Mouse (Mus musculus) embryonic facial prominence, embryonic 14.5 days (tissue): ENCODE results near the gene Kcnh7. TPM values are rescaled to one million over a fixed set of nuclear protein-coding genes. Genes with fewer than 3 reads are reported as not detected.
"Not testable (repeated sequence)": the region's sequence is repeated elsewhere in the genome, so short reads cannot be mapped to it uniquely, and the experiment has no call there.

ENCODE experiments used
- ATAC-seq: fragments of 200-750 bp; cut with Nextera tagmentation; 2 replicates; pipeline ENCODE4 v1.8.0; 2017; ENCODE audit warnings: low read depth, moderate number of reproducible peaks, moderate TSS enrichment
- DNase-seq: peaks from one replicate; pipeline ENCODE4 v3.0.0-alpha.2; 2015; ENCODE audit warnings: low spot score
- H3K27ac ChIP-seq: fragments of 300-500 bp; sonication (generic); replicated peaks from 2 replicates; pipeline ENCODE4 v1.5.1; 2014; ENCODE audit warnings: low read depth, mild to moderate bottlenecking, low read length, moderate library complexity
- H3K27me3 ChIP-seq: fragments of 300-500 bp; sonication (generic); replicated peaks from 2 replicates; pipeline ENCODE4 v1.6.1; 2014; ENCODE audit warnings: low read length; ENCODE audit not compliant: control insufficient read depth, insufficient read depth
- H3K36me3 ChIP-seq: fragments of 300-500 bp; sonication (generic); 2 replicates; pipeline ENCODE4 v1.6.1; 2014; ENCODE audit warnings: low read length, mixed read lengths; ENCODE audit not compliant: control insufficient read depth, insufficient read depth
- H3K4me1 ChIP-seq: fragments of 300-500 bp; sonication (generic); 2 replicates; pipeline ENCODE4 v1.6.1; 2014; ENCODE audit warnings: antibody characterized with exemption, low read length; ENCODE audit not compliant: control insufficient read depth, insufficient read depth
- H3K4me2 ChIP-seq: fragments of 300-500 bp; sonication (generic); 2 replicates; pipeline ENCODE4 v1.6.1; 2014; ENCODE audit warnings: low read depth, mild to moderate bottlenecking, low read length, moderate library complexity, mixed read lengths
- H3K4me3 ChIP-seq: fragments of 300-500 bp; sonication (generic); 2 replicates; pipeline ENCODE4 v1.5.1; 2014; ENCODE audit warnings: low read depth, mild to moderate bottlenecking, low read length
- H3K9ac ChIP-seq: fragments of 300-500 bp; sonication (generic); 2 replicates; pipeline ENCODE4 v1.6.1; 2014; ENCODE audit warnings: low read depth, mild to moderate bottlenecking, low read length, moderate library complexity, mixed read lengths
- H3K9me3 ChIP-seq: fragments of 300-500 bp; sonication (generic); 2 replicates; pipeline ENCODE4 v1.6.1; 2016; ENCODE audit warnings: low read length; ENCODE audit not compliant: control insufficient read depth
- WGBS: fragments of 180-500 bp; shearing (Covaris S2); extraction: QIAGEN DNeasy Blood & Tissue Kit; methylation state at CpG from one replicate; pipeline ENCODE4 v1.1.7; 2014; 5-methylcytosine and 5-hydroxymethylcytosine counted together
- polyA plus RNA-seq: library from polyadenylated mRNA; unstranded; fragments of >200 nt; fragmentation: Nextera tagmentation; extraction: Ambion mirVana; gene quantifications from 2 replicates; pipeline ENCODE4 v1.2.1, GENCODE M21; 2014

The Kcnh7 gene
- polyA plus RNA-seq, 1 experiment from 2014 or later = 0.72 TPM

DNA sequence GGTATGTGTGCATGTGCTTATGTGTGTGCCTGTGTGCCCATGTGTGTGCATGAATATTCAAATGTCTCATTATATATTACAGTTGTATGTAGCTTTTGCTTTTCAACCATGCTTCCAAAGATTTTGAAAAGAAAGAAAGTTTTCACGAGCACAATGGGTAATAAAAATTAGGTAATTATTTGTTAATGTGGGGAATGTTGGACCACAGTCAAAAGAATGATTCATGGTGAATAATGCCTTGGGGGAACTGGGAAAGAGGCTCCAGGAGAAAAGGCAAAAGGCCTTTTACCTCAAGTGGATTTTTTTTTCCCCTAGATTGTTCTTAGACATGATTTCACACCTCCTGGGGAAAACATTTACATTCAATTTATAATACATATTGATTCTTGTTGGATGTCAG, 458.1 kb downstream of the Kcnh7 start:
- DNase-seq (no peak), ATAC-seq (no peak)
- H3K4me3 ChIP-seq = no peak overlapping the region
- no peaks in the 10 kb centered on the region for H3K27me3 ChIP-seq
- H3K9me3 ChIP-seq = no peaks in the 10 kb centered on the region
- 48% methylated on average over 1 of the region's 1 CpGs for WGBS
- no peak overlapping the region for H3K27ac ChIP-seq
- H3K4me1 ChIP-seq = no peaks in the 10 kb centered on the region
- H3K36me3 ChIP-seq = no peaks in the 10 kb centered on the region
- H3K4me2 ChIP-seq = no peak overlapping the region
- H3K9ac ChIP-seq = no peak overlapping the region

DNA sequence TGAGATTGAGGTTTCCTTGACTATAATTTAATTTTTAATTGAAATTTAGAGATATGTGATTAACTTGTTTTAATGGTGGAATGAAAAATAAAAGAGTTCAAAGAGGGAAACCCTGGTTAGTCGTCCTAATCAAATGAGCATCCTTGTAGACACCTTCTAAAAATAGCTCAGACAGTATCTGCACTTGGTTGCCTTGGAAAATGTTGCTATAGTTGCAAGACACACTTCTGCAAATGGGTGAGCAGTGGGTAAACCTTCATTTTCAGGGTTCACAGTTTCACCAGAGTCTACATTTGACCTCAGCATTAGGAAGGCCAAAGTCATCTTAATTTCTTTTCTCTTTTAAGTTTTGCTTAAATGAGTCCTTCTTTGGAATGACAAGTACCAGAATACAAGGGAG, 465.7 kb downstream of the Kcnh7 start:
- no peaks in the 10 kb centered on the region for H3K9me3 ChIP-seq
- H3K27me3 ChIP-seq = no peaks in the 10 kb centered on the region
- DNase-seq = no peak
- no peaks in the 10 kb centered on the region for H3K36me3 ChIP-seq
- H3K4me1 ChIP-seq = no peaks in the 10 kb centered on the region
- no peak for ATAC-seq
- H3K9ac ChIP-seq = no peak overlapping the region
- 51% methylated on average over 1 of the region's 1 CpGs for WGBS
- no peak overlapping the region for H3K4me2 ChIP-seq
- H3K27ac ChIP-seq = no peak overlapping the region
- H3K4me3 ChIP-seq = no peak overlapping the region

DNA sequence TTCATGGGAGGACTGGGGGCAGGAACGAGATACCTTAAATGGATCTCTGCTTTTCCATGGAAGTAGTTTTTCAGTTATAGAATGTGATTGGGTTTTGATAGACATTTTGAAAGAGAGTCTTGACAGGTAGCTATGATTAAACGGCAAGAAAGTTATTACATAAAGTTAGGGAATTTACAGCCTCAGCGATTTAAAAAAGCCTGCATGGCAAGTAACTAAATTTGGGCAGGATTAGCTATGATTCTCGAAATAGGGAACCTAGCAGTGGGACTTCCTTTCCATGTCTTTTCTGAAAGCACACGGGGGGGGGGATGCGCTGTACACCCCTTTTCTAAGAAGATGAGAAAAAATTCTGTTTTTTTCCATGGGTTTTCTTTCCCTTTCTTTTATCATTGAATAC, 466.8 kb downstream of the Kcnh7 start:
- Histone ChIP-seq H3K4me3 (no peak overlapping the region), H3K4me1 (no peaks in the 10 kb centered on the region), H3K27ac (no peak overlapping the region), H3K27me3 (no peaks in the 10 kb centered on the region), H3K9me3 (no peaks in the 10 kb centered on the region), H3K4me2 (no peak overlapping the region), H3K9ac (no peak overlapping the region), H3K36me3 (no peaks in the 10 kb centered on the region)
- WGBS = 77% methylated on average over 6 of the region's 6 CpGs
- no peak for ATAC-seq
- no peak for DNase-seq

DNA sequence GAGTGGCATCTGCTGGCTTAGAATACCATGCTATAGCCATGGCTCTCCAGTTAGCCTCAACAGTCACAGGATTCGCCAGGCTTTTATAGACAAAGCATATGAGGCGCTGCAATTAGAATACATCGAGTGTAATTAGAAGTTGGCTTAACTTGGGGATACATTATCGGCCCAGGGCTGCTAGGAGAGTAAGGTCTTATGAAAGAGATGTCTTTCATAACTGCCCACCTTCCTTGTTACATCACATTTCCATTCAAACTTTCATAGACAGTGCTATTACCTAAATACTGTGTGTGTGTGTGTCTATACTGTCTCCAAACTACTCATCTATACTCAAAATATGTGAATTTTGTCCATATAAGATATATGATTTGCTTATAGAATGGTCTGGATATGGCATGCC, 468.8 kb downstream of the Kcnh7 start:
- H3K9me3 ChIP-seq = no peaks in the 10 kb centered on the region
- H3K27ac ChIP-seq = no peak overlapping the region
- no peak for DNase-seq
- H3K27me3 ChIP-seq = no peaks in the 10 kb centered on the region
- H3K9ac ChIP-seq = no peak overlapping the region
- no peak overlapping the region for H3K4me2 ChIP-seq
- H3K36me3 ChIP-seq = no peaks in the 10 kb centered on the region
- no peak overlapping the region for H3K4me3 ChIP-seq
- no peaks in the 10 kb centered on the region for H3K4me1 ChIP-seq
- ATAC-seq = no peak
- WGBS = 90% methylated on average over 4 of the region's 4 CpGs

DNA sequence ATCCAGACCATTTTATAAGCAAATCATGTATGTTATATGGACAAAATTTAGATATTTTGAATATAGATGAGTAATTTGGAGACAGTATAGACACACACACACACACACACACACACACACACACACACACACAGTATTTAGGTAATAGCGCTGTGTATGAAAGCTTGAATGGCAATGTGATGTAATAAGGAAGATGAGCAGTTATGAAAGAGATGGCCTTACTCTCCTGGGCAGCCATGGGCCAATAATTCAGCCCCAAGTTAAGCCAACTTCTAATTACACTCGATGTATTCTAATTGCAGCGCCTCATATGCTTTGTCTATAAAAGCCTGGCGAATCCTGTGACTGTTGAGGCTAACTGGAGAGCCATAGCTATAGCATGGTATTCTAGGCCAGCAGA, 469.7 kb downstream of the Kcnh7 start:
- 85% methylated on average over 4 of the region's 4 CpGs for WGBS
- ATAC-seq, H3K36me3 ChIP-seq, H3K4me1 ChIP-seq, DNase-seq, H3K4me2 ChIP-seq, H3K4me3 ChIP-seq, H3K9ac ChIP-seq, H3K27me3 ChIP-seq, H3K9me3 ChIP-seq, H3K27ac ChIP-seq: not testable (repeated sequence)

DNA sequence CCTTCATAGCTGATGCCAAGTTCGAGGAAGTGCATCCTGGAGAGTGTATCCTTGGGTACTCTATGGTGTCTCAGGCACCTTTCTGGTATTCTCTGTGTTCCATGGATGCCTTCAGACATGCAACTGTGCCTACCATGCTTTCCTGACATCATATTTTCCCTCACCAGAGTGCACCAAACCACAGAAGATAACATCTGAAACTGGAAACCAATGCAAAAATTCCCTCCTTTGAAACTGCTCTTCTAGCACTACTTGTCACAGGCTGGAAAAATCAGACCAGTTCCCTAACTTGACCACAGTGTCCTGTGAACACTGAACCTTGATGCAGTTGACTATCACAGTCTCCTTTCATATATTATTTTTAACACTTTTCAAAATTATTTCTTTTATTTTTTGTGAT, 474.5 kb downstream of the Kcnh7 start:
- no peak overlapping the region for H3K9ac ChIP-seq
- no peak for ATAC-seq
- no peaks in the 10 kb centered on the region for H3K36me3 ChIP-seq
- no peaks in the 10 kb centered on the region for H3K27me3 ChIP-seq
- H3K4me2 ChIP-seq = no peak overlapping the region
- WGBS = 77% methylated on average over 1 of the region's 1 CpGs
- no peak for DNase-seq
- H3K9me3 ChIP-seq = no peaks in the 10 kb centered on the region
- no peak overlapping the region for H3K27ac ChIP-seq
- no peaks in the 10 kb centered on the region for H3K4me1 ChIP-seq
- H3K4me3 ChIP-seq = no peak overlapping the region

DNA sequence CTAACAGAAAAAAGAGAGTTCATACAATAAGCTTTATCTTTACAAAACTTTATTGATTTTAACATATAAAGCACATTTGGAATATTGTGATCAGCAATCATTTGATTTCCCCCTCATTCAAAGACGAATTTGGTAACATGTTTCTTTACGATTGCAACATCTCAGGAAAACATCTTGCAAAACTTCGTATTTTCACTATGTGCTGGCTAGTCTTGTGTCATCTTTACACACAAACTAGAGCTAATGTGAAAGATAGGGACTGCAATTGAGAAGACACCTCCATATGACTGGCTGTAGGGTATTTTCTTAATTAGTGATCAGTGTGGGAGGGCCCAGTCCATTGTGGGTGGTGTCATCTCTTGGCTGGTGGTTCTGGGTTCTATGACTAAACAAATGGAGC, 477.8 kb downstream of the Kcnh7 start:
- ATAC-seq = no peak
- Histone ChIP-seq H3K4me2 (no peak overlapping the region), H3K4me3 (no peak overlapping the region), H3K27me3 (no peaks in the 10 kb centered on the region), H3K4me1 (no peaks in the 10 kb centered on the region), H3K9ac (no peak overlapping the region), H3K27ac (no peak overlapping the region), H3K9me3 (no peaks in the 10 kb centered on the region), H3K36me3 (no peaks in the 10 kb centered on the region)
- WGBS = 90% methylated on average over 3 of the region's 3 CpGs
- no peak for DNase-seq

DNA sequence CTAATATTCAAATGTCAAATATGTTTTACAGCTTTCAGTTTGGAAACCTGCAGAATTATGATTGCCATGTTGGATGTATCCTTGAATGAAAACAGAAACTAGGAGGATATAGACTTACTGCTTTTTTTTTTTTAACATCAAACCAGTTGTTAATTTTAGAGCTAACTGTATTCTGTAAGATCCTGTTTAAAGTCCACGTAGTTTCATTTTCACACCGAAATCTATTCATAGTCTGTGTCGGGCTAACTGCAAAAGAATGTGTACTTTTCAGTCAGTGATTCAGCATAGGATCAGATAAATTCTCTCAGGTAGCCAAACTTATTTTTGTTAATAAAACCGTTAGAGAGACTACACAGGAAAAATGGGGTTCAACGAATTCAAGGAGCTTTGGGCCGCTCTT, 498.2 kb downstream of the Kcnh7 start:
- Histone ChIP-seq H3K27me3 (no peaks in the 10 kb centered on the region), H3K27ac (no peak overlapping the region), H3K9ac (no peak overlapping the region), H3K4me3 (no peak overlapping the region), H3K4me1 (no peaks in the 10 kb centered on the region), H3K9me3 (no peaks in the 10 kb centered on the region), H3K4me2 (no peak overlapping the region), H3K36me3 (no peaks in the 10 kb centered on the region)
- WGBS = 85% methylated on average over 6 of the region's 6 CpGs
- DNase-seq (no peak), ATAC-seq (no peak)

DNA sequence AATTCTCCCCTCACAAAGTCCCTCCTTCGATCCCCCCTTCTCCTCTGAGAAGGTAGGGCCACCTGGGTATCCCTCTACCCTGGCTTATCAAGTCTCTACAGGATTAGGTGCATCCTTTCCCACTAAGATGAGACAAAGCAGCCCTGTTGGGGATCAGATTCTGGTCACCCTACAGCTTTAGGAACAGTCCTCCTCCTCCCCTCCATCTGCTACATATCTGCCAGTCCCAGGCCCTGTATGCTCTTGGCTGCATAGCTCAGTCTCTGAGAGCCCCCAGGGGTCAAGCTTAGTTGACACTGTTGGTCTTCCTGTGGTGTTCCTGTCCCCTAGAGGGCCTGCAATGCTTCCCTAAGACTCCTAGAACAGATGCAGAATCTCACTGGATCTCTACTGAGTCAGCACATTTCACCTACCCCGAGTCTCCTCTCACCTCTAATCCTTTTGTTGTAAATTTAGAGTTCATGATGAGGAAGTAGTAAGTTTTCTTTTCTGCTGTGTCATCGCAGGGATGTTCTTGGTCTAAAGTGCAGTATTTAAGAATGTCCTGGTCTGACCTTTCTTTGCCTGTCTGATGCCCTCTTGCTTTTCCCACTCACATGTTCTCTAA, 499.0 kb downstream of the Kcnh7 start:
- no peak overlapping the region for H3K27ac ChIP-seq
- H3K4me1 ChIP-seq = no peaks in the 10 kb centered on the region
- WGBS = 54% methylated on average over 3 of the region's 3 CpGs
- H3K27me3 ChIP-seq = no peaks in the 10 kb centered on the region
- H3K4me3 ChIP-seq = no peak overlapping the region
- H3K9me3 ChIP-seq = no peaks in the 10 kb centered on the region
- H3K4me2 ChIP-seq = no peak overlapping the region
- ATAC-seq (no peak), DNase-seq (no peak)
- H3K9ac ChIP-seq = no peak overlapping the region
- H3K36me3 ChIP-seq = no peaks in the 10 kb centered on the region
